Mouse (Mus musculus) hindbrain, postnatal 0 days (tissue): ENCODE measurements around the gene Mrpl58. TPM values are rescaled to one million over a fixed set of nuclear protein-coding genes. Genes with fewer than 3 reads are reported as not detected.
A peak's percentile ranks its signal among the peaks of the same experiment; 100 is the strongest.

Source experiments
- ATAC-seq: fragments of 200-750 bp; cut with Nextera tagmentation; 2 replicates; pipeline ENCODE4 v1.8.0; 2017; ENCODE audit warnings: mild to moderate bottlenecking, moderate TSS enrichment, moderate library complexity
- DNase-seq: peaks from one replicate; pipeline ENCODE4 v3.0.0-alpha.2; 2015; ENCODE audit warnings: low spot score
- H3K27ac ChIP-seq: fragments of 300-500 bp; sonication (generic); 2 replicates; pipeline ENCODE4 v1.5.1; 2014; ENCODE audit warnings: mild to moderate bottlenecking
- H3K27me3 ChIP-seq: fragments of 300-500 bp; sonication (generic); 2 replicates; pipeline ENCODE4 v1.6.1; 2014; ENCODE audit warnings: low read length, mixed read lengths; ENCODE audit not compliant: insufficient read depth
- H3K36me3 ChIP-seq: fragments of 300-500 bp; sonication (generic); 2 replicates; pipeline ENCODE4 v1.6.1; 2014; ENCODE audit warnings: low read length, mixed read lengths; ENCODE audit not compliant: insufficient read depth
- H3K4me1 ChIP-seq: fragments of 300-500 bp; sonication (generic); 2 replicates; pipeline ENCODE4 v1.6.1; 2014; ENCODE audit warnings: antibody characterized with exemption, low read length, mixed read lengths; ENCODE audit not compliant: insufficient read depth
- H3K4me2 ChIP-seq: fragments of 300-500 bp; sonication (generic); 2 replicates; pipeline ENCODE4 v1.6.1; 2014; ENCODE audit warnings: low read depth, mild to moderate bottlenecking, low read length, moderate library complexity, mixed read lengths
- H3K4me3 ChIP-seq: fragments of 300-500 bp; sonication (generic); 2 replicates; pipeline ENCODE4 v1.5.1; 2014; ENCODE audit warnings: low read length
- H3K9ac ChIP-seq: fragments of 300-500 bp; sonication (generic); replicated peaks from 2 replicates; pipeline ENCODE4 v1.6.1; 2014; ENCODE audit warnings: mild to moderate bottlenecking, low read length, moderate library complexity, mixed read lengths
- H3K9me3 ChIP-seq: fragments of 300-500 bp; sonication (generic); 2 replicates; pipeline ENCODE4 v1.6.1; 2016; ENCODE audit warnings: low read length, mixed read lengths
- CTCF ChIP-seq: IDR thresholded peaks from 2 replicates; pipeline ENCODE4 v1.5.1; 2016; ENCODE audit warnings: antibody characterized with exemption, control low read depth, low read depth
- WGBS: fragments of 180-500 bp; shearing (Covaris S2); extraction: QIAGEN DNeasy Blood & Tissue Kit; methylation state at CpG from one replicate; pipeline ENCODE4 v1.1.7; 2014; 5-methylcytosine and 5-hydroxymethylcytosine counted together
- polyA plus RNA-seq: library from polyadenylated mRNA; unstranded; fragments of >200 nt; fragmentation: Nextera tagmentation; extraction: Ambion mirVana; gene quantifications from 2 replicates; pipeline ENCODE4 v1.2.1, GENCODE M21; 2015
- total RNA-seq: library from RNA; depleted of rRNA; stranded (reverse); fragments of >200 nt; gene quantifications from 2 replicates; pipeline ENCODE4 v1.2.3, GENCODE M21; 2014

Gene Mrpl58
- total and polyA plus RNA-seq, 2 experiments from 2014 or later: 138 to 205 TPM

- Histone ChIP-seq H3K9ac (no peak overlapping the region), H3K4me2 (no peak overlapping the region), H3K27ac (no peak overlapping the region), H3K9me3 (no peaks in the 10 kb centered on the region), H3K4me1 (peaks cover 16% of the 10 kb centered on the region; the same call in 1 of the 2 replicates), H3K36me3 (peaks cover 22% of the 10 kb centered on the region), H3K4me3 (no peak overlapping the region), H3K27me3 (no peaks in the 10 kb centered on the region)
- no peak for DNase-seq
- no peak; the same call in 1 of the 2 replicates for TF ChIP-seq CTCF
- WGBS: 67% methylated on average over 6 of the region's 6 CpGs
- ATAC-seq: no peak
Observed at GRCm38 (mm10) chr11:115408266-115408920, 4.8 kb downstream of the Mrpl58 start.

DNA sequence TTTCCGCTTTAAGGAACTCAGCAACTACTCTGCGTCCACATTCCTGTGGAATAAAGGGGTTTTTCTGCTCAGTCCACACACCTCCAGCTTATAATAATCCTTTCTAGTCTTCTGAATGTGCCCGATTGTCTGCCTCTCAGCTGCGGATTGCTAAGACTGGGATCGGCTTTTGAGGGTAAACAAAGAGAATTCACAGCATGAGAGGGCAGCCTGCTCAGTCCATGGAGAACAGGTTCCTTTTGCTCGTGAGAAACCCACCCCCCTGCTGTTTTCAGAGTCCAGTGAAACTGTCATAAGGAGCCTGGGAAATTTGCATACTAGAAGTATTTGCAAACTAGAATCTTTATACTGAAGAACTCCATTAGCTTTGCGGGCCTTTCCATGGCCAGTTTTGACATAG is 6.0 kb downstream of the Mrpl58 start:
- Histone ChIP-seq H3K4me1 (peaks cover 12% of the 10 kb centered on the region; the same call in 1 of the 2 replicates), H3K27ac (peak overlapping the region; percentile 56; the same call in 1 of the 2 replicates), H3K4me3 (no peak overlapping the region), H3K27me3 (no peaks in the 10 kb centered on the region), H3K9ac (no peak overlapping the region), H3K36me3 (peaks cover 22% of the 10 kb centered on the region), H3K9me3 (no peaks in the 10 kb centered on the region), H3K4me2 (no peak overlapping the region)
- DNase-seq (peak; percentile 12), ATAC-seq (no peak)
- TF ChIP-seq CTCF: no peak
- WGBS: 22% methylated on average over 7 of the region's 7 CpGs

DNA sequence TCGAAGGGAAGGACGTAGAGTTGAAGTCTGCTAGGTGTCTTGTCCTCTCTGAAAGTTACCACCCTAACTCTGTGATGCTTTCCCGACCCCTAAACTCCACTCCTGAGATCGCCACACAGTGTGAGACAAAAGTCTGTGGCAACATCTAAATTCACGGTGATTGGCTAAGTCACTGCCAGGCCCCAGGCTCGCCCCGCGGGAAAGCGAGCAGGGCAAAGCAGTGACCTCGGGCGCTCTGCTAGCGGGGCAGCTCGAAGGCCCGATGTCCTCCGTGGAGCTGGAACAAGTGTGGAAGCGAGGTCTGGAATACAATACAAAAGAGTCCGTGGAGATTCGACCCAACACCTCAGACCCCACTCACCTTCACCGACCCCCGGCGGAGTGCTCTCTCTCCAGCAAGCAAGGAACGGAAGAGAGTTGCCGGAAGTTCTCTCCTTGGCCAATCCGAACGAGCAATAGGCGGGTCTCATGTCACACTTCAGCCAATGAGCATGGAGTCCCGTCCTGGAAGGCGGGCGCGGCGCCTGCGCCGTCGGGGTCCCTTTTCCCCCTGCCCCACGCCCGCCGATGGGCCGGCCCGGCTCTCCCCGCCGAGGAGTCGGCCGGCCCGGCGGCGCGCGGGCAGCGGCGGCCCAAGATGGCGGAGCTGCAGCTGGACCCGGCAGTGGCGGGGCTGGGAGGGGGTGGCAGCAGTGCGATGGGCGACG is 16.1 kb downstream of the Mrpl58 start, which contains the start of the genes Atp5h and Kctd2:
Atp5h (minus strand) TSS at position 432 of the 707 bp plus-strand sequence.
Kctd2 (plus strand) TSS at position 598 of the 707 bp plus-strand sequence.
- Histone ChIP-seq H3K36me3 (peaks cover 20% of the 10 kb centered on the region), H3K27me3 (no peaks in the 10 kb centered on the region), H3K4me3 (peak within 1 kb of the TSS; percentile 93), H3K9ac (peak within 1 kb of the TSS; percentile 96), H3K4me1 (peaks cover 16% of the 10 kb centered on the region), H3K9me3 (no peaks in the 10 kb centered on the region), H3K4me2 (peak within 1 kb of the TSS; percentile 84), H3K27ac (peak within 1 kb of the TSS; percentile 90)
- DNase-seq: peak; percentile 99
- TF ChIP-seq CTCF: no peak
- peak; percentile 98 for ATAC-seq
- WGBS: under 1% methylated on average over 54 of the region's 56 CpGs

- DNase-seq (peak; percentile 73), ATAC-seq (peak; percentile 73)
- TF ChIP-seq CTCF: peak; percentile 25; the same call in 1 of the 2 replicates
Observed at GRCm38 (mm10) chr11:115420336-115421190, 17.0 kb downstream of the Mrpl58 start.

GRCm38 (mm10) chr11:115421328-115421727 is 17.8 kb downstream of the Mrpl58 start:
- Histone ChIP-seq H3K27ac (peak overlapping the region; percentile 90; the same call in 1 of the 2 replicates), H3K9me3 (no peaks in the 10 kb centered on the region), H3K9ac (no peak overlapping the region), H3K4me1 (peaks cover 16% of the 10 kb centered on the region), H3K27me3 (no peaks in the 10 kb centered on the region), H3K36me3 (peaks cover 22% of the 10 kb centered on the region), H3K4me3 (peak overlapping the region; percentile 93), H3K4me2 (peak overlapping the region; percentile 84)
- no peak for TF ChIP-seq CTCF
- 27% methylated on average over 1 of the region's 1 CpGs for WGBS
- DNase-seq: no peak
- ATAC-seq: no peak

More at GRCm38 (mm10) chr11:115420336-115421190, 17.0 kb downstream of the Mrpl58 start:
- peaks cover 20% of the 10 kb centered on the region for H3K36me3 ChIP-seq
- no peaks in the 10 kb centered on the region for H3K27me3 ChIP-seq
- peaks cover 16% of the 10 kb centered on the region for H3K4me1 ChIP-seq
- no peaks in the 10 kb centered on the region for H3K9me3 ChIP-seq
- 1% methylated on average over 45 of the region's 45 CpGs for WGBS
- peak overlapping the region; percentile 84 for H3K4me2 ChIP-seq
- peak overlapping the region; percentile 96 for H3K9ac ChIP-seq
- peak overlapping the region; percentile 93 for H3K4me3 ChIP-seq
- H3K27ac ChIP-seq: peak overlapping the region; percentile 90

DNA sequence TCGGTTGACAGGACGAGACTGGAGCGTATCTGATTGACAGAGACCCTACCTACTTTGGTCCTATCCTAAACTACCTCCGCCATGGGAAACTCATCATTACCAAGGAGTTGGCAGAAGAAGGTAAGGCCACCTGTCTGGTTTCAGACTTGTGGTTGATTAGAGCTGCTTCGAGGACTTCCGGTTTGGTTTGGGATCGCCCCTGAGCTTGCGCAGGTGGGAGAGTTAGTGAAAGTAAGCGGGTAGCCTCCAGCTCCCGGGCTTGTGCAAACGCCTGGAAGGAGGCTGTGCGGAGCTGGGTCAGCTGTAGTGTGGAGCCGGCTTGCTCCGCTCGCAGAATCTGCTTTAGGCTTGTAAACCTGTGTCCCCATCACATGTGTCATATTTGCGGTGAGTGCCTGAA is 18.4 kb downstream of the Mrpl58 start:
- Histone ChIP-seq H3K4me2 (peak overlapping the region; percentile 84; the same call in 1 of the 2 replicates), H3K4me1 (peaks cover 16% of the 10 kb centered on the region), H3K27me3 (no peaks in the 10 kb centered on the region), H3K9ac (no peak overlapping the region), H3K4me3 (no peak overlapping the region), H3K9me3 (no peaks in the 10 kb centered on the region), H3K27ac (no peak overlapping the region), H3K36me3 (peaks cover 21% of the 10 kb centered on the region)
- ATAC-seq (no peak), DNase-seq (no peak)
- TF ChIP-seq CTCF: no peak
- 94% methylated on average over 16 of the region's 16 CpGs for WGBS
